Mouse (Mus musculus) MEL (cell line): ENCODE results near the gene Cnrip1.

Source experiments
- CTCF ChIP-seq, 3 experiments: IDR thresholded peaks in 2 of 3; conservative IDR thresholded peaks in 1 of 3; 2 replicates each; pipeline ENCODE4 v1.5.1; 2011 to 2012; ENCODE audit warnings: low read length in 3 of 3, low read depth in 2 of 3, mild to moderate bottlenecking in 2 of 3, improper control_type of control experiment in 1 of 3, inconsistent platforms in 1 of 3, mixed read lengths in 1 of 3, moderate library complexity in 1 of 3; ENCODE audit not compliant: control insufficient read depth in 1 of 3, insufficient read depth in 1 of 3, poor library complexity in 1 of 3, severe bottlenecking in 1 of 3
- EP300 ChIP-seq, 2 experiments: IDR thresholded peaks; 2 replicates each; pipeline ENCODE4 v1.6.1; 2011; ENCODE audit warnings: improper control_type of control experiment in 2 of 2, low read length in 2 of 2, low read depth in 1 of 2, mild to moderate bottlenecking in 1 of 2
- MAZ ChIP-seq: IDR thresholded peaks from 2 replicates; pipeline ENCODE4 v1.6.1; 2012; ENCODE audit warnings: low read depth, mild to moderate bottlenecking, inconsistent platforms, low read length, improper control_type of control experiment
- MYC ChIP-seq: IDR thresholded peaks from 2 replicates; pipeline ENCODE4 v1.6.1; 2011; ENCODE audit warnings: low read depth, mild to moderate bottlenecking, low read length, improper control_type of control experiment, moderate library complexity
- POLR2A ChIP-seq, 2 experiments: IDR thresholded peaks; 2 replicates each; pipeline ENCODE4 v1.6.1; 2011 to 2012; ENCODE audit warnings: low read length in 2 of 2, mild to moderate bottlenecking in 2 of 2, control low read depth in 1 of 2, improper control_type of control experiment in 1 of 2, low read depth in 1 of 2, moderate library complexity in 1 of 2; ENCODE audit not compliant: control insufficient read depth in 1 of 2, insufficient read depth in 1 of 2, poor library complexity in 1 of 2
- RAD21 ChIP-seq: IDR thresholded peaks from 2 replicates; pipeline ENCODE4 v1.6.1; 2011; ENCODE audit warnings: mild to moderate bottlenecking, low read depth, low read length, improper control_type of control experiment
- RCOR1 ChIP-seq: IDR thresholded peaks from 2 replicates; pipeline ENCODE4 v1.6.1; 2012; ENCODE audit warnings: low read depth, mild to moderate bottlenecking, inconsistent platforms, low read length, improper control_type of control experiment
- SMC3 ChIP-seq: IDR thresholded peaks from 2 replicates; pipeline ENCODE4 v1.6.1; 2011; ENCODE audit warnings: low read depth, low read length, improper control_type of control experiment
- TCF12 ChIP-seq: IDR thresholded peaks from 2 replicates; pipeline ENCODE4 v1.6.1; 2014; ENCODE audit warnings: low read depth, mild to moderate bottlenecking, inconsistent platforms, low read length, improper control_type of control experiment, moderate library complexity
- ZKSCAN1 ChIP-seq: IDR thresholded peaks from 2 replicates; pipeline ENCODE4 v1.6.1; 2012; ENCODE audit warnings: low read depth, mild to moderate bottlenecking, inconsistent platforms, low read length, improper control_type of control experiment, moderate library complexity
- ZNF384 ChIP-seq: IDR thresholded peaks from 2 replicates; pipeline ENCODE4 v1.6.1; 2012; ENCODE audit warnings: low read depth, mild to moderate bottlenecking, inconsistent platforms, low read length, improper control_type of control experiment

DNA sequence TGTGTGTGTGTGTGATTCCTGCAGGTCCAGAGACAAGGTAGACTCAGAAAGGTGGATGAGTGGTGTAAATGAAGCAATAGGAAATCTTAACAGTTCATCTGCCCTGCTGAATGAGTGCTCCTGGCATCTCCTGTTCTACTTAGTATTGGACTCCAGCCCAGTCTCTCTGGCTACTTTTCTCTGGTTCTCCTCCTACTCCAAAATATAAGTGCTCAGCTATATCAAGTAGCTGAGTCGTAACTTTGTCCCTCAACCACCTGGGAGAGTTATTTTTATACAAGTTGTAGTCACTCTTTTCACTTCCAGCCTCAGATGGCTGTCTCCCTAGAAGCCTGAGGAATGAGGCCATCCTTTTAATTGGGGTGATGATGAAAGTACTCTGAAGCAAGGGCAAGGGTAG lies 32.5 kb downstream of the Cnrip1 start:
- TF ChIP-seq EP300 (IDR thresholded peaks at IDR 0.05; ENCODE audit: low read depth in 1 of 2, low read length in 2 of 2) (no peak), CTCF (IDR thresholded peaks at IDR 0.05 in 2 of 3, conservative IDR thresholded peaks at IDR 0.05 in 1 of 3; ENCODE audit: control insufficient read depth in 1 of 3, insufficient read depth in 1 of 3, low read depth in 2 of 3, low read length in 3 of 3, poor library complexity in 1 of 3, severe bottlenecking in 1 of 3) (no peak), RAD21 (no peak), ZNF384 (no peak), MYC (no peak), SMC3 (no peak), MAZ (no peak), ZKSCAN1 (no peak), RCOR1 (no peak), POLR2A (IDR thresholded peaks at IDR 0.05; ENCODE audit: control insufficient read depth in 1 of 2, insufficient read depth in 1 of 2, low read depth in 1 of 2, low read length in 2 of 2, poor library complexity in 1 of 2) (no peak), TCF12 (no peak)
